Mouse (Mus musculus): ENCODE results near the gene Oit1.

DNA sequence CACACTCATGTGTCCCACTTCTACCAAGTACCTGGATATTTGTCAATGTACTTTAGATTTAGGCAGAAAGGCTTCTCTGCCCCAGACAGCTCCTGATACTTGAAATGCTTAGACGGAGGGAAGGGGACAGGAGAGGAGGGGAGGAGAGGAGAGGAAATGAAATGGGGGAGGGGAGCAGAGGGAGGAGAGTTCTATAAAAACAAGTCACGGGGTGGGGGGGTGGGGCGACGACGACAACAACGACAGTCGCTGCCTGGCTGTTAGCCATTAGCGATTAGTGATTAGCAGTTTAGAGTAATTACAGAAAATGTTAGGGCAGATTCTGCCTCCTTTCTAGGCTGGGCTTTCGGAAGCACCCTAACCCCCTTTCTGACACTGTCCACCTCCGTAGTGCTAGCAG, 75.9 kb downstream of the Oit1 start:
- TF ChIP-seq CTCF (IDR thresholded peaks at IDR 0.05; ENCODE audit: low read depth, low read length) (no peak), TAL1 (conservative IDR thresholded peaks at IDR 0.05; ENCODE audit: low read depth, low read length) (no peak), GATA1 (IDR thresholded peaks at IDR 0.05; ENCODE audit: borderline replicate concordance, low read length) (no peak), GATA2 (IDR thresholded peaks at IDR 0.05; ENCODE audit: borderline replicate concordance, low read depth, low read length) (no peak), POLR2AphosphoS5 (IDR thresholded peaks at IDR 0.05; ENCODE audit: insufficient replicate concordance, low read depth, low read length) (no peak)
